Mouse (Mus musculus): ENCODE measurements around the gene D630045J12Rik. TPM values are rescaled to one million over a fixed set of nuclear protein-coding genes. Genes with fewer than 3 reads are reported as not detected.

Gene D630045J12Rik
- polyA plus RNA-seq, 1 experiment from 2014 or later: 8.1 TPM

- no peak overlapping the region for H3K27ac ChIP-seq (replicated peaks)
- DNase-seq (ENCODE audit: low spot score): no peak
- H3K4me1 ChIP-seq: peaks cover 27% of the 10 kb centered on the region
- WGBS: 81% methylated on average over 5 of the region's 5 CpGs
- no peaks in the 10 kb centered on the region for H3K27me3 ChIP-seq (replicated peaks; ENCODE audit: low read depth, poor library complexity, severe bottlenecking)
- H3K36me3 ChIP-seq (replicated peaks): peaks cover 32% of the 10 kb centered on the region
- H3K9me3 ChIP-seq: no peaks in the 10 kb centered on the region
- H3K4me3 ChIP-seq: no peak overlapping the region
Observed at GRCm38 (mm10) chr6:38121843-38122242, 132.0 kb downstream of the D630045J12Rik start.

- H3K4me3 ChIP-seq: no peak overlapping the region
- 60% methylated on average over 9 of the region's 9 CpGs for WGBS
- no peaks in the 10 kb centered on the region for H3K27me3 ChIP-seq (replicated peaks; ENCODE audit: low read depth, poor library complexity, severe bottlenecking)
- no peaks in the 10 kb centered on the region for H3K9me3 ChIP-seq
- DNase-seq (ENCODE audit: low spot score): no peak
- H3K27ac ChIP-seq (replicated peaks): no peak overlapping the region
- H3K4me1 ChIP-seq: peaks cover 30% of the 10 kb centered on the region
- H3K36me3 ChIP-seq (replicated peaks): peaks cover 22% of the 10 kb centered on the region
Observed at GRCm38 (mm10) chr6:38120681-38121371, 133.0 kb downstream of the D630045J12Rik start.

GRCm38 (mm10) chr6:38118341-38118740 lies 135.5 kb downstream of the D630045J12Rik start:
- Histone ChIP-seq H3K27me3 (replicated peaks; ENCODE audit: low read depth, poor library complexity, severe bottlenecking) (no peaks in the 10 kb centered on the region), H3K36me3 (replicated peaks) (0 out of 2 replicates have a peak, but pooled peaks cover under 1% of the 10 kb centered on the region), H3K27ac (replicated peaks) (no peak overlapping the region), H3K9me3 (no peaks in the 10 kb centered on the region), H3K4me3 (no peak overlapping the region), H3K4me1 (peaks cover 20% of the 10 kb centered on the region)
- DNase-seq (ENCODE audit: low spot score): no peak
- WGBS: 90% methylated on average over 6 of the region's 6 CpGs

GRCm38 (mm10) chr6:38116107-38116770 lies 137.6 kb downstream of the D630045J12Rik start:
- 63% methylated on average over 4 of the region's 4 CpGs for WGBS
- no peaks in the 10 kb centered on the region for H3K9me3 ChIP-seq
- peaks cover 9% of the 10 kb centered on the region; the same call in 1 of the 2 replicates for H3K4me1 ChIP-seq
- H3K4me3 ChIP-seq: no peak overlapping the region
- no peaks in the 10 kb centered on the region for H3K27me3 ChIP-seq (replicated peaks; ENCODE audit: low read depth, poor library complexity, severe bottlenecking)
- DNase-seq (ENCODE audit: low spot score): no peak
- H3K36me3 ChIP-seq (replicated peaks): no peaks in the 10 kb centered on the region
- no peak overlapping the region for H3K27ac ChIP-seq (replicated peaks)

GRCm38 (mm10) chr6:38110859-38111258 lies 142.9 kb downstream of the D630045J12Rik start:
- H3K4me3 ChIP-seq: no peak overlapping the region

GRCm38 (mm10) chr6:38109871-38110270 lies 143.9 kb downstream of the D630045J12Rik start:
- no peak overlapping the region for H3K27ac ChIP-seq (replicated peaks)
- no peak for DNase-seq (ENCODE audit: low spot score)
- no peaks in the 10 kb centered on the region for H3K9me3 ChIP-seq
- no peak overlapping the region for H3K4me3 ChIP-seq
- H3K4me1 ChIP-seq: peaks cover 17% of the 10 kb centered on the region
- H3K27me3 ChIP-seq (replicated peaks; ENCODE audit: low read depth, poor library complexity, severe bottlenecking): peaks cover 12% of the 10 kb centered on the region; the same call in 1 of the 2 replicates
- WGBS: 14% methylated on average over 9 of the region's 9 CpGs
- no peaks in the 10 kb centered on the region for H3K36me3 ChIP-seq (replicated peaks)

More at GRCm38 (mm10) chr6:38110859-38111258, 142.9 kb downstream of the D630045J12Rik start:
- WGBS: 82% methylated on average over 9 of the region's 9 CpGs
- peaks cover 12% of the 10 kb centered on the region; the same call in 1 of the 2 replicates for H3K27me3 ChIP-seq (replicated peaks; ENCODE audit: low read depth, poor library complexity, severe bottlenecking)
- no peak for DNase-seq (ENCODE audit: low spot score)
- peaks cover 17% of the 10 kb centered on the region for H3K4me1 ChIP-seq
- no peaks in the 10 kb centered on the region for H3K36me3 ChIP-seq (replicated peaks)
- no peak overlapping the region for H3K27ac ChIP-seq (replicated peaks)
- no peaks in the 10 kb centered on the region for H3K9me3 ChIP-seq

GRCm38 (mm10) chr6:38109160-38109795 lies 144.5 kb downstream of the D630045J12Rik start, which contains the start of gene Tmem213:
Gene Tmem213 (plus strand): TSS chr6:38109255.
- Histone ChIP-seq H3K4me1 (peaks cover 17% of the 10 kb centered on the region), H3K27me3 (replicated peaks; ENCODE audit: low read depth, poor library complexity, severe bottlenecking) (peaks cover 12% of the 10 kb centered on the region; the same call in 1 of the 2 replicates), H3K36me3 (replicated peaks) (no peaks in the 10 kb centered on the region), H3K4me3 (no peak within 1 kb of the TSS), H3K27ac (replicated peaks) (no peak within 1 kb of the TSS), H3K9me3 (no peaks in the 10 kb centered on the region)
- no peak for DNase-seq (ENCODE audit: low spot score)
- WGBS: 18% methylated on average over 9 of the region's 9 CpGs

GRCm38 (mm10) chr6:38108449-38108848 lies 145.4 kb downstream of the D630045J12Rik start:
- 88% methylated on average over 5 of the region's 5 CpGs for WGBS
- Histone ChIP-seq H3K36me3 (replicated peaks) (no peaks in the 10 kb centered on the region), H3K4me1 (peaks cover 21% of the 10 kb centered on the region), H3K27ac (replicated peaks) (no peak overlapping the region), H3K4me3 (no peak overlapping the region), H3K27me3 (replicated peaks; ENCODE audit: low read depth, poor library complexity, severe bottlenecking) (peaks cover 12% of the 10 kb centered on the region; the same call in 1 of the 2 replicates), H3K9me3 (no peaks in the 10 kb centered on the region)
- no peak for DNase-seq (ENCODE audit: low spot score)

- DNase-seq (ENCODE audit: low spot score): no peak
- WGBS: 88% methylated on average over 9 of the region's 9 CpGs
- no peaks in the 10 kb centered on the region for H3K36me3 ChIP-seq (replicated peaks)
Observed at GRCm38 (mm10) chr6:38105924-38106323, 147.9 kb downstream of the D630045J12Rik start.

GRCm38 (mm10) chr6:38103775-38104174 lies 150.0 kb downstream of the D630045J12Rik start:
- 64% methylated on average over 6 of the region's 6 CpGs for WGBS

More at GRCm38 (mm10) chr6:38105924-38106323, 147.9 kb downstream of the D630045J12Rik start:
- H3K4me3 ChIP-seq: no peak overlapping the region
- H3K27me3 ChIP-seq (replicated peaks; ENCODE audit: low read depth, poor library complexity, severe bottlenecking): peaks cover 12% of the 10 kb centered on the region; the same call in 1 of the 2 replicates
- peaks cover 21% of the 10 kb centered on the region for H3K4me1 ChIP-seq
- H3K9me3 ChIP-seq: no peaks in the 10 kb centered on the region
- H3K27ac ChIP-seq (replicated peaks): no peak overlapping the region

GRCm38 (mm10) chr6:38102216-38102795 lies 151.5 kb downstream of the D630045J12Rik start:
- H3K9me3 ChIP-seq: no peaks in the 10 kb centered on the region
- 0 out of 2 replicates have a peak, but pooled peaks cover 4% of the 10 kb centered on the region for H3K4me1 ChIP-seq
- H3K36me3 ChIP-seq (replicated peaks): no peaks in the 10 kb centered on the region
- no peak for DNase-seq (ENCODE audit: low spot score)
- no peak overlapping the region for H3K4me3 ChIP-seq
- 88% methylated on average over 7 of the region's 7 CpGs for WGBS
- H3K27ac ChIP-seq (replicated peaks): no peak overlapping the region
- H3K27me3 ChIP-seq (replicated peaks; ENCODE audit: low read depth, poor library complexity, severe bottlenecking): no peaks in the 10 kb centered on the region

More at GRCm38 (mm10) chr6:38103775-38104174, 150.0 kb downstream of the D630045J12Rik start:
- DNase-seq (ENCODE audit: low spot score): no peak
- 0 out of 2 replicates have a peak, but pooled peaks cover 8% of the 10 kb centered on the region for H3K4me1 ChIP-seq
- no peak overlapping the region for H3K4me3 ChIP-seq
- peaks cover 1% of the 10 kb centered on the region; the same call in 1 of the 2 replicates for H3K27me3 ChIP-seq (replicated peaks; ENCODE audit: low read depth, poor library complexity, severe bottlenecking)
- no peak overlapping the region for H3K27ac ChIP-seq (replicated peaks)
- no peaks in the 10 kb centered on the region for H3K36me3 ChIP-seq (replicated peaks)
- H3K9me3 ChIP-seq: no peaks in the 10 kb centered on the region

- no peaks in the 10 kb centered on the region for H3K36me3 ChIP-seq (replicated peaks)
- H3K4me3 ChIP-seq: no peak overlapping the region
- DNase-seq (ENCODE audit: low spot score): no peak
- no peak overlapping the region for H3K27ac ChIP-seq (replicated peaks)
- no peaks in the 10 kb centered on the region for H3K9me3 ChIP-seq
- H3K27me3 ChIP-seq (replicated peaks; ENCODE audit: low read depth, poor library complexity, severe bottlenecking): no peaks in the 10 kb centered on the region
- peaks cover 4% of the 10 kb centered on the region; the same call in 1 of the 2 replicates for H3K4me1 ChIP-seq
- WGBS: 61% methylated on average over 5 of the region's 5 CpGs
Observed at GRCm38 (mm10) chr6:38096961-38097370, 156.8 kb downstream of the D630045J12Rik start.
